Mouse (Mus musculus) kidney, postnatal 0 days (tissue): Measurements from ENCODE around the gene Atpif1. TPM values are rescaled to one million over a fixed set of nuclear protein-coding genes. Genes with fewer than 3 reads are reported as not detected.

ENCODE experiments used
- ATAC-seq: fragments of 200-750 bp; cut with Nextera tagmentation; replicated peaks from 2 replicates; pipeline ENCODE4 v1.8.0; 2017; ENCODE audit warnings: low read depth, moderate number of reproducible peaks, moderate TSS enrichment, moderate library complexity; ENCODE audit not compliant: low FRiP score
- DNase-seq: peaks from one replicate; pipeline ENCODE4 v3.0.0-alpha.2; 2016; ENCODE audit warnings: low spot score
- H3K27ac ChIP-seq: fragments of 300-500 bp; sonication (generic); 2 replicates; pipeline ENCODE4 v1.5.1; 2014; ENCODE audit warnings: mild to moderate bottlenecking
- H3K27me3 ChIP-seq: fragments of 300-500 bp; sonication (generic); 2 replicates; pipeline ENCODE4 v1.6.1; 2014; ENCODE audit warnings: low read length, mixed read lengths; ENCODE audit not compliant: insufficient read depth
- H3K36me3 ChIP-seq: fragments of 300-500 bp; sonication (generic); 2 replicates; pipeline ENCODE4 v1.6.1; 2014; ENCODE audit warnings: low read length, mixed read lengths; ENCODE audit not compliant: insufficient read depth
- H3K4me1 ChIP-seq: fragments of 300-500 bp; sonication (generic); replicated peaks from 2 replicates; pipeline ENCODE4 v1.6.1; 2014; ENCODE audit warnings: antibody characterized with exemption, low read length, mixed read lengths; ENCODE audit not compliant: insufficient read depth
- H3K4me2 ChIP-seq: fragments of 300-500 bp; sonication (generic); 2 replicates; pipeline ENCODE4 v1.6.1; 2014; ENCODE audit warnings: mild to moderate bottlenecking, low read length, moderate library complexity, mixed read lengths
- H3K4me3 ChIP-seq: fragments of 300-500 bp; sonication (generic); replicated peaks from 2 replicates; pipeline ENCODE4 v1.5.1; 2014; ENCODE audit warnings: low read depth, low read length
- H3K9ac ChIP-seq: fragments of 300-500 bp; sonication (generic); 2 replicates; pipeline ENCODE4 v1.6.1; 2014; ENCODE audit warnings: low read depth, low read length
- H3K9me3 ChIP-seq: fragments of 300-500 bp; sonication (generic); replicated peaks from 2 replicates; pipeline ENCODE4 v1.6.1; 2016; ENCODE audit warnings: low read length, inconsistent platforms, mixed read lengths
- CTCF ChIP-seq: IDR thresholded peaks from 2 replicates; pipeline ENCODE4 v1.5.1; 2016; ENCODE audit warnings: antibody characterized with exemption, low read depth, mild to moderate bottlenecking, moderate library complexity
- WGBS: fragments of 180-500 bp; shearing (Covaris S2); extraction: QIAGEN DNeasy Blood & Tissue Kit; methylation state at CpG from one replicate; pipeline ENCODE4 v1.1.7; 2014; 5-methylcytosine and 5-hydroxymethylcytosine counted together
- polyA plus RNA-seq: library from polyadenylated mRNA; unstranded; fragments of >200 nt; fragmentation: Nextera tagmentation; extraction: Ambion mirVana; gene quantifications from 2 replicates; pipeline ENCODE4 v1.2.1, GENCODE M21; 2015

Atpif1 gene
- polyA plus RNA-seq, 1 experiment from 2014 or later, result 1,801 TPM

DNA sequence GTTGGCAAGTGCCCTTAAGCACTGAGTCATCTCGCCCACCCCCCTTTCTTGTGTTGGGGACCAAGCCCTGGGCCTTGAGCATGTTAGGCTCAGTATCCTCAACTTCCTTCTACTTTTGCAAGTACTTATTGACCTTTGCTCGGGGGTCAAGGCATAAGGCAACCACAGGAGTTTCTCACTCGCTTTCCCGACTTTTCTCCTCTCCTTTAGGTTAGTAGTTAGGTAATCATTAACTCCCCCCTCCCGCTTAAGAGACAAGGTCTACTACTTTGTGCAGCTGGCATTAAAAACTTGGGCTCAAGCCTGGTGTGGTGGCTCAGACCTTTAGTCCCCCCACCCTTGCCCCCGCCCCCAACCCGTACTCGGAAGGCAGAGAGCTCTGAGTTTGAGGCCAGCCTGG is 15.4 kb downstream of the Atpif1 start:
- no peak for TF ChIP-seq CTCF
- 53% methylated on average over 8 of the region's 8 CpGs for WGBS
- H3K9me3 ChIP-seq, result no peaks in the 10 kb centered on the region
- no peaks in the 10 kb centered on the region for H3K36me3 ChIP-seq
- H3K4me2 ChIP-seq, result no peak overlapping the region
- ATAC-seq (peak; percentile 59), DNase-seq (peak; percentile 58)
- H3K4me3 ChIP-seq, result no peak overlapping the region
- H3K27me3 ChIP-seq, result no peaks in the 10 kb centered on the region
- H3K9ac ChIP-seq, result no peak overlapping the region
- 0 out of 2 replicates have a peak, but pooled peaks cover 3% of the 10 kb centered on the region for H3K4me1 ChIP-seq
- peak overlapping the region; percentile 83 for H3K27ac ChIP-seq

DNA sequence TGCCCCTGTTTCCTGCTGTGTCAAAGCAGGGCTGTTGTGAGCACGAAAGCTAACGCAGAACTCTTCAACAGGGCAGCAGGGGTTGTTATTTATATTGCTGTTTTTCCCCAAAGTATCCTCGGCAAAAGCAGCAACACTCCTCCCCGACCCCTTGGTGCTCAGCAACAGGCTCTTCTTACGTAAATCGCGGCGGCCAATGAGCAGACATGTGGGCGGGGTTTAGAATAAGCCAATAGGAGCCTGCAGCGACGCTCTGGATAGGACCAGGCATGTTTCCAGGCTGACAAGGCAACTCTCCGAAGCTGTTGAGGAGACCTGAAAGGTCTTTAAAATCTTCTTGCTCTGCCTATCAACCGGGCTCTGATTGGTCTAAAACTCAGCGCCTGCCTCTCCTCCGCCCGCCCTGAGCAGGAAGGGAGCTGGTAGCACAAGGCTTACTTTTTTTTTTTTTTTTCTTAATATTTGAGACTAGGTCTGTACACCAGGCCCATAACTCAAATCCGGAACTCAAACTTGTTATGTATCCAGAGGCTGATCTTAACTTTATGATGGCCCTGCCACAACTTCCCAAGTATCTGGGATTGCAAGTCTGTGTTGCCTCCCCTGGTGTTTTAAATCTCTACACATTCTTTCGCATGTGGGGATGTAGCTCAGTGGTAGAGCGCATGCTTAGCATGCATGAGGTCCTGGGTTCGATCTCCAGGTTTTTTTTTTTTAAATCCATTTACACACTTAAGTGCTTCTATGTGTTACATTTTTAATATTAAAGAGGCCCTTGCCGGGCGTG is 17.9 kb downstream of the Atpif1 start:
- Histone ChIP-seq H3K4me1 (0 out of 2 replicates have a peak, but pooled peaks cover 3% of the 10 kb centered on the region), H3K4me2 (peak overlapping the region; percentile 85), H3K9me3 (no peaks in the 10 kb centered on the region), H3K27me3 (no peaks in the 10 kb centered on the region), H3K36me3 (no peaks in the 10 kb centered on the region), H3K27ac (peak overlapping the region; percentile 92), H3K4me3 (peak overlapping the region; percentile 38), H3K9ac (peak overlapping the region; percentile 44; the same call in 1 of the 2 replicates)
- TF ChIP-seq CTCF, result no peak
- peak; percentile 100 for DNase-seq
- WGBS, result 21% methylated on average over 22 of the region's 22 CpGs
- peak; percentile 93 for ATAC-seq

DNA sequence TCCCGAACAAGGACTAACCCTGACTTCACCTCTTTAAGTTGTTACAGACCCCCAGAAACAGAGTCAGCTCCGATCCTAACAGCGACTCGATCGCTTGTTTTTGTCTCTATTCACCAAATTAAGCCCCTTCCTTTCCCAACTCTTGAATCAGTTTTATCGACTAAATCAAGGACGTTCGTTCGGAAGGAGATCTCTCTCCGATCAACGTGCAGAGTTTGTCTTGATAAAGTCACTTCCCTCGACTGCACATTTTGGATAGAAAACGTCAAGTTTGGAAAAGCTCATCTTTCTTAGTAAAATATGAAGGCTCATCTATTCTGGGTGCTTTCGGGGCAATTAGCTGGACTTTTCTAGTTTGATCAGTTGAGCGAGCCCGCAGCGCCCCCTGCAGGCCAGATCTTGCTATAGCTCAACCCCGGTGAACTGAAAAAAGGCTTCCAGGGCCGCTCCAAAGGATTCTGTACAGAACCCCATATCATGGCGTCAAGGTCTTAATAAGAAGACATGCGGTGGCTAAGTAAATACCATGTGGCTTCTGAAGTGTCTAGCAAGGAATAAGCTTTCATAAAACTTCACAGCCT is 18.8 kb downstream of the Atpif1 start:
- H3K36me3 ChIP-seq, result no peaks in the 10 kb centered on the region
- peak overlapping the region; percentile 38 for H3K4me3 ChIP-seq
- under 1% methylated on average over 21 of the region's 21 CpGs for WGBS
- peak overlapping the region; percentile 44; the same call in 1 of the 2 replicates for H3K9ac ChIP-seq
- H3K4me1 ChIP-seq, result 0 out of 2 replicates have a peak, but pooled peaks cover 3% of the 10 kb centered on the region
- no peaks in the 10 kb centered on the region for H3K9me3 ChIP-seq
- H3K4me2 ChIP-seq, result peak overlapping the region; percentile 85
- DNase-seq, result peak; percentile 95
- ATAC-seq, result no peak
- TF ChIP-seq CTCF, result peak; percentile 94
- H3K27me3 ChIP-seq, result no peaks in the 10 kb centered on the region
- H3K27ac ChIP-seq, result peak overlapping the region; percentile 92

DNA sequence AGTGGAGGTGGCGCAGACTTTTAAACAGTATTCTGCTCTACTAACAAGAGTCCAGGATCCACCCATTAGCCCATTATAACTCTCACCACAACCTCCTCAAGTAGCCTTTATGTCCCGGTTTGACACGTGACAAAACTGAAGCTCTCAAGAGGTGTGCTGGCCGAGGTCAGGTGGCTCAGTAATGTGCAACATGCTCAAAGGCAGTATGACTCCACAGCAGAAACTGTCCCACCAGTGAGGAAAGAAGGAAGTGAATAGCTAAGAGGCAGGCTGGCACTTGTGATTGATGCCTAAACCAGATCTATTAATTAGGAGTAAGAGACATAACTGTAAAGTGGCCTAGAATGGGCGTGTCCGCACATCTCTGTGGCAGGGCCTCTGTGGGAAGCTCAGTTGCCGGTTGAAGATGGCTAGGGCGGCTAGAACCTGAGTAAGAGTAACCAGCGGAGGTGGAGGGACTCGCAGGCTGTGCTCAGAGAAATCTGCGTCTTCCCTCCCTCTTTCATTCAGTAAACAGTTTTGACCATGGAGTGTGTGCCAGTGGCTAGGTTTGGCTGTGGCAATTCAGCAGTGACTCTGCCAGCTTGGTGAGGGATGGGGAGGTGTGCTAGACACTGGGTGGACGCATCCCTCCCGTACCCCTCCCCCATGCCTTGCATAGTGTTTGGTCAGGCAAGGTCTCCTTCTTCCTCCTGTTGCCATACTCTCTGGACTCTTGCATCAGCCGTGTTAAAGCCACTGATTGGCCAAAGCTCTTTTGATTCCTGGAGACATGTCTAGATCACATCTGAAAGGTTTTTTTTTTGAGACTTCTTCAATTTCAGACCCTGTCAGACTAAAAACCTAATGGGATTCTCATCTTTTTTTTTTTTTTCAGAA is 19.8 kb downstream of the Atpif1 start:
- ATAC-seq, result no peak
- H3K36me3 ChIP-seq, result no peaks in the 10 kb centered on the region
- no peaks in the 10 kb centered on the region for H3K9me3 ChIP-seq
- 37% methylated on average over 14 of the region's 14 CpGs for WGBS
- H3K27me3 ChIP-seq, result no peaks in the 10 kb centered on the region
- TF ChIP-seq CTCF, result no peak
- 0 out of 2 replicates have a peak overlapping the region, but pooled peaks have one; percentile 8 for H3K9ac ChIP-seq
- DNase-seq, result no peak
- H3K27ac ChIP-seq, result peak overlapping the region; percentile 3; the same call in 1 of the 2 replicates
- no peak overlapping the region for H3K4me3 ChIP-seq
- peaks cover 5% of the 10 kb centered on the region; the same call in 1 of the 2 replicates for H3K4me1 ChIP-seq
- H3K4me2 ChIP-seq, result peak overlapping the region; percentile 10; the same call in 1 of the 2 replicates

DNA sequence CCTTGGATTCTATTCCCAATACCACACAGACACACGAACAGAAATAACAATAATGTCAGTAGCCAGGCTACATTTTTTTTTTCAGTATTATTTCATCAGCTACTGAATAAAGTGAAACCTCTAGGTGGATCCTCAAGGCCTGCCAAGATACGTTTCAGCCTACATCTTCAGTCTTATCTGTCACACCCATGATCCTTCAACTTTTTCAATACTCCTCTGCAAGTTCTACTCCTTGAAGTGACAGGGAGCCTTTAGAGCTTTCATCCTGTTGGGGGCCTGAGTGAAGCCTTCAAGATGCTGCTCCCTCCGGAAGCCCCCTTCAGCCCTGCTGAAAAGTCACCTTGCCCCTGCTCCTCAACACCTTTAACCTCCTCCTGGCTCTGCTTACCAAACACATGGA is 21.4 kb downstream of the Atpif1 start:
- WGBS, result 72% methylated on average over 3 of the region's 3 CpGs
- TF ChIP-seq CTCF, result no peak
- no peak for DNase-seq
- no peak for ATAC-seq
- no peaks in the 10 kb centered on the region for H3K36me3 ChIP-seq
- no peaks in the 10 kb centered on the region for H3K9me3 ChIP-seq
- no peak overlapping the region for H3K9ac ChIP-seq
- H3K27me3 ChIP-seq, result no peaks in the 10 kb centered on the region
- H3K27ac ChIP-seq, result no peak overlapping the region
- H3K4me2 ChIP-seq, result no peak overlapping the region
- H3K4me1 ChIP-seq, result peaks cover 12% of the 10 kb centered on the region
- no peak overlapping the region for H3K4me3 ChIP-seq

DNA sequence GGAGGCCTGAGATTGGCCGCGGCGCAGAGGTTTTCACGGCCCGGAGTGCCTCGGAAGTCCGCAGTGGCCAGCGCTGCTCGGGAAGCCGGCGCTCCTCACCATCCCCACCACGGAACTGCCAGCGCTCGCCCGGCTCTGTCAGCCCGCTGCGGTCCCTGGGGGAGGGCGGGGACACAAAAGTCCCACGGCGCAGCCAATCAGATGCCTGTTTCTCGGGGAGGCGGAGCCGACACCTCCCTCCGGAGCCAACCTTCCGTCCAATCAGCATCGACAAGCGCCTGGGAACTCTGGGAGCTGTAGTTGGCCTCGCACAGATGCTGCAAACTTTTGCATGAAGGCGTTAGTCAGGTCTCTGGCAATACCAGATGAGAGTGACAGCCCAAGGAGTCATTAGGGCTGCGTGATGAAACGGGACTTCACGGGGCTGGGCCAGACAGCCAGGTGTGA is 23.1 kb downstream of the Atpif1 start, which contains the start of gene Sesn2:
Gene Sesn2, minus strand, starts transcription at position 150 of the 447 bp plus-strand sequence.
- Histone ChIP-seq H3K9ac (peak within 1 kb of the TSS; percentile 87), H3K27ac (peak within 1 kb of the TSS; percentile 92), H3K27me3 (no peaks in the 10 kb centered on the region), H3K4me3 (peak within 1 kb of the TSS; percentile 90), H3K4me1 (peaks cover 13% of the 10 kb centered on the region), H3K9me3 (no peaks in the 10 kb centered on the region), H3K36me3 (no peaks in the 10 kb centered on the region), H3K4me2 (peak within 1 kb of the TSS; percentile 74)
- WGBS, result under 1% methylated on average over 32 of the region's 32 CpGs
- DNase-seq (peak; percentile 99), ATAC-seq (peak; percentile 91)
- no peak for TF ChIP-seq CTCF
